Mouse (Mus musculus) cerebellum, postnatal 10 days (tissue): Measurements from ENCODE around the gene Tcf12.

Source experiments
- DNase-seq, 2 experiments: peaks; one replicate each; pipeline ENCODE4 v3.0.0; 2021; ENCODE audit warnings: mixed read lengths in 2 of 2

Tcf12 gene

DNA sequence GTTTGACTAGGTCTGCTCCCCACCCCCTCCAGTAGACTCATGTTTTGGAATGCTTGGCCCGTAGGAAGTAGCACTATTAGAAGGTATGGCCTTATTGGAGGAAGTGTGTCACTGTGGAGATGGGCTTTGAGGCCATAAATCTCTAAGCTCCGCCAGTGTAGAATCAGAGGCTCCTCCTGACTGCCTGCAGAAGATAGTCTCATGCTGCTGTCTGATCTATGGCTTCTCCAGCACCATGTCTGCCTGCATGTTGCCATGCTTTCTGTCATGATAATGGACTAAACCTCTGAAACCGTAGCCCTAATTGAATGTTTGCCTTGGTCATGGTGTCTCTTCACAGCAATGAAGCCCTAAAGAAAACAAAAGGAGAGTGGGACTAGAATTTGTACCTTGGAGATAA lies 26.7 kb downstream of the Tcf12 start:
- no peak for DNase-seq

DNA sequence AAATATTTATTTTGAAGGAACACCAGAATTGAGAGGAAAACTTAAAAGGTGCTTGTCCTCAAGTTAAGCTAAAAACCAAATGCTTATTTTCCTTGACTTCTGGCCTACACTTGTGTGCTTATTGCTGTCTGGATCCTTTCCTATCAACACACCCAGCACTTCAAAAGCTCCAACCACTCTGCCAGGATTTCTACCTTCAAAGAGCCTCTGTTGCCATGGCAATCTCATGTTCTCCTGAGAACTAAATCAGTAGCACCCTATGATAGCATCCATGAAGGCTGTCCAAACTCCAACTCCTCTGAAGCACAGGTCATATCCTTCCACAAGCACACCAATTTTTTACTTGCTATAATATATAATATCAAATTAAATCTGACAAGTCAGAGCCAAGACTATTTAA lies 27.5 kb downstream of the Tcf12 start:
- DNase-seq: peak; percentile 27 to 40

- no peak for DNase-seq
Observed at GRCm38 (mm10) chr9:72076158-72076557, 35.5 kb downstream of the Tcf12 start.

DNA sequence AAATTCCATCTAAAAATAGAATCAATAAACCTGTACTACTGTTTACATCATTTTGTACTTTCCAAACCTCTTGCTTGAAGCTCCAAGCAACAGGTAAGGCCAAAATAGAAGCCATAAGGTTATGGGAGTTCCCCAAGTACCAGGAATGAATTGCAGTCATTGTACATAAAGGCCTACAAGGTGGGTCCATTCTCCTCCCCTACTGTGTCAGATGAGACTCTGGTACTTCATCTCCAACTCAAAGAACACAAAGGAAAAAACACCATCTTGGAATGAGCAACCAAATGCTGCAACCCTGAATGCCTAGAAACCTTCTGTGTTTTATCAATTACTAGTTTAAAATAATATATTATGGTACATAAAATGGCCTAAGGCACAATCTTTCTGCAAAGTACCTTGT lies 45.5 kb downstream of the Tcf12 start:
- no peak for DNase-seq

DNA sequence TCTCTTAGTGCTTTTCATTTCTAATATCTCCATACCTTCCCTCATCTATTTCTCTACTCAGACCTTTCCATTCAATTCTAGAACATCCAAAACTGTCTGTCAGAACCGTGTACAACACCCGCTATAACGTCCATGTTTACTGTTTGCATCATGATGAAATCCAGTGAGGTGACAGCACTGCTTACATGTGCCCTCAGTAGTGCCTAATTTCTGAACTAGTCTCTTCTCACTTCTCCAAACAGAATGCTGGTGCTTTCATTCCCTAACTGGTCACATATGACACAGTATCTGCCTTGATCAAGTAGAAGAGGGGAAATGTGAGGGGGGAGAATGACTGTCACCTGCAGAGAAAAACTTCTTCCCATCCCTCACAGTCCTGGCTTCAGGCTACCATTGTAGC lies 58.5 kb downstream of the Tcf12 start:
- no peak for DNase-seq

- DNase-seq: no peak
Observed at GRCm38 (mm10) chr9:72040156-72040555, 71.5 kb downstream of the Tcf12 start.

DNA sequence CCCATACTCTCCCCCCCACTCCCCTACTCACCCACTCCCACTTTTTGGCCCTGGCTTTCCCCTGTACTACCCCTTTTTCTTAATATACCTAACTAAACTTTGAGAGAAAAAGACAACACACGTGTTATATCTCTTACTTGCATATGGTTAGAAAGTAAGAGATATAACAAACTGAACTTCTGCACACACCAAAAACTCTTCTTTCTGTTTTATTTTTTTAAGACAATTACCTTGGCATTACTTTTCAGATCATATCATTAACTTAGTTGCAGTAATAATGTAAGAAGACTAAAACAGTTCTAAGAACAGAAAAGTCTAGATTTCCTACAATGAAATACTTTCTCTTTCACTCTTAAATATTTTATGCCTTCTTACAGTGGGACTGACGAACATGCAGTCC lies 72.3 kb downstream of the Tcf12 start:
- DNase-seq: no peak

GRCm38 (mm10) chr9:72037059-72037516 lies 74.6 kb downstream of the Tcf12 start:
- DNase-seq: peak; percentile 11 to 21

DNA sequence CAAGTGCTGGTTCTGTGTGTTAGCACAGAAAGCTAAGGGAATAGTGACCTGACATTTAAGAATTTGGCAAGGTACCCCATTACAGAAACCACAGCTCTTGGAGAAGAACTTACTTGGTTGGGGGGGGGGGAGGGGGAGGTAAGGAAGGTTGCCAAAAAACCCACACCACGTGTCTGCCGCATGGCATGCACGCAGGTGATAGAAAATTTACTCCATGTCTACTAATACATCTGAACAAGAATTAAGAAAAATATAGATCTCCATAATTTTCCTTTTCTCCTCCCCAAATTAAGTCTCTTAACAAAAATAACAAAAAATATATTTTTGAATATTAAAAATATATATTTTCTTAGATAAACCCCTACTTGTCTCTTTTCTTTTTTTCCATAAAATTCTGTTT lies 75.4 kb downstream of the Tcf12 start:
- no peak for DNase-seq

DNA sequence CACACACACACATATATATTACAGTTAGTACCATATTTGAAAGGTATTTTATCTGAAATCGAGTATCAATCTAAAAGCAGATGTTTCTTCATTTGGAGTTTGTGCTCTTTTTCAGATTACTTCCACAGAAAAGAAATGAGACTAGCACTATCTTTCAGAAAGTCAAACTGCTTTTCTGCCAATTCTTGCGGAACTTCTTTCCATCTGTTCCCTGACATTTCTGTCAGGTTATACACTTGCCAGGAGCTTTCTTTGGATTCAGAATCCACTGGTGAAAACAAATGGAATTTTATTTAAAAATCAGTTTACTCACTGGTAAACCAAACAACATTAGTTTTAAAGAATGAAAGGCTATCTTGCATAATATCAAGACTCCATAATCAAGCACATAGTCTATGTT lies 78.4 kb downstream of the Tcf12 start:
- DNase-seq: no peak

GRCm38 (mm10) chr9:72030274-72030673 lies 81.4 kb downstream of the Tcf12 start:
- no peak for DNase-seq

DNA sequence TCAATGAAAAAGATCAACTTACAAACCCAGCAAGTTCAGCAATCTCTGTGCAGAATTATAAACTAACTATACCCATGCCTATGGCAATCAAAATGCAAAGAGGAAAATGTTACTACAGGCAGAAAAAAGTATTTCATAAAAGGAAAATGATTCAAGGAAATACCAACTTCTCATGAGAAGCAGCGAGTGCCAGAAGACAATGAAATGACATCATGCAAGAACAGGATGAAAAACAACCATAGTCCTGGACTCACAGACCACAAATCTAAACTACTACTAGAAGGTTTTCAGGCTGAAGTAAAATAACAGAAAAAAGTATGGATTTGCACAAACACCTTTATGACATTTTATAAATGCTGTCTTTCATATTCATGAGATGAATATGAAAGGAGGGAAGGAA lies 82.1 kb downstream of the Tcf12 start:
- DNase-seq: no peak

DNA sequence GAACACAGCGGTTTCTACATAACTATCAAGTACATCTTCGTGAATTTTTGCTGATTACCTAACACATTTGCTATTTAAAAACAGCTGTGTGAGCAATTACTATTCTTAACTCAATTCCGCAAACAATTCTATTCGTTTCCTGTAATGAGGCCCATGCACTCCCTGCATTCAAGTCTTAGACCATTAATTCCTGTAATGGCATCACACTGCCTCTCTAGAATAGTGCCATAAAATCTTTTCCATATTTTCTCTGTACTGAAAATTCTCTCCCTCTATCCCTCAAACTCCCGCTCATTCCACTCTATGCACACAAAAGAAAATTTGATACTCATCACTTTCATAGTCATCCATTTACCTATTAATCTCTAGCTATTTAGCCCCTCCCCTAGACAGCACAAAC lies 88.4 kb downstream of the Tcf12 start:
- no peak for DNase-seq

DNA sequence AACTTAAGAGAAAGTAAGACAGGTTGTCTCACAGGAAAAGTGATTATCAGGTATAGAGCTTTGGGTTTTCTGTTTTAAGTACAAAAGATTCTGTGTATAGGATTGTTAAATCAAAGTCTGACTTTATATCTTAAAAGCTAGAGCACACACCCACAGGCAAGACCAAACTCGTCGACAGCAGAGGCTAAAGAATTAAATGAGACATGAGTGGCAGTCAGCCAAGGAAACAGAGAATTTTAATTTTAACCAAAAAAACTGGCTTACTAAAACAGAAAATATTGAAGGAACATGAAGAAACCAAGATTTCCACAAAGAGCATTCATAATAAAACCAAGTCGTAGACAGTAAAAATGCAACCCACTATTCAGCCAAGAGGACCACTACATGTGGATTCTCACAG lies 90.2 kb downstream of the Tcf12 start:
- DNase-seq: no peak

- no peak for DNase-seq
Observed at GRCm38 (mm10) chr9:72016021-72016420, 95.7 kb downstream of the Tcf12 start.

DNA sequence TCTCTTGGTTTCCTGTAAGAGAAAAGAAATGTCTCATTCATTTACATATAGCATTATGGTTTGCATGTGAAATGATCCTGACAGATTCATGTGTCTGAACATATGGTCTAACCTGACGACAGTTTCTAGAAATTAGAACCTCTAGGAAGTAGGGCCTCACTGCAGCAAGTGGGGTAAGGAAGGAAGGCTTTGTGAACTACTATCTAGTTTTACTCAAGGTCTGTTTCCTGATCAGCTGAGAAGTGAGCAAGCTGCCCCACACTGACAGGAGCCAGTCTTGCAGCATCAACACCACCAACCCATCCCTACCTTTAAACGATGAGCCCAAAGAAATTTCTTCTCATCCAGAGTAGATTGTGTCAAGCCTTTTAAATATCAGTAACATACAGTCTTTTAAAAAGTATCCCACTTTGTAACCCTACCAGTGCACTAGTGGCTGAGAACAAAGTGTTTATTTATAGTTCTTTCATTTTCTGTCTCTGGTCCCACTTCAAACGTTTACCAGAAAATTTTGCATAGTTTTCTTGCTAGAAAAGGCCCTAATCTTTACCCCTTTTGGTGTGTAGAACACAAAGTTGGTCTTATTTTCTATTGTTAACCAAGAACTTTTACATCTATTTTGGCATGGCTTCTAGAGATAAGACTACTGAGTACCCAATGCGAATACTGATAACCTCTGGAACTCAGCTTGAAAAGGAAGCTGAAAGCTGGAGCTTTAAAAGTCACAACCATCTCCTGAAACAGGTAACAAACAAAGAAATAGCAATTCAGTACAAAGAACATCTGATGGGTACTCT lies 96.9 kb downstream of the Tcf12 start:
- no peak for DNase-seq

- DNase-seq: no peak
Observed at GRCm38 (mm10) chr9:72013541-72013940, 98.1 kb downstream of the Tcf12 start.

- DNase-seq: peak in 1 of 2 experiments; percentile 14
Observed at GRCm38 (mm10) chr9:72008634-72009033, 103.0 kb downstream of the Tcf12 start.

GRCm38 (mm10) chr9:71991147-71991546 lies 120.5 kb downstream of the Tcf12 start:
- DNase-seq: no peak

DNA sequence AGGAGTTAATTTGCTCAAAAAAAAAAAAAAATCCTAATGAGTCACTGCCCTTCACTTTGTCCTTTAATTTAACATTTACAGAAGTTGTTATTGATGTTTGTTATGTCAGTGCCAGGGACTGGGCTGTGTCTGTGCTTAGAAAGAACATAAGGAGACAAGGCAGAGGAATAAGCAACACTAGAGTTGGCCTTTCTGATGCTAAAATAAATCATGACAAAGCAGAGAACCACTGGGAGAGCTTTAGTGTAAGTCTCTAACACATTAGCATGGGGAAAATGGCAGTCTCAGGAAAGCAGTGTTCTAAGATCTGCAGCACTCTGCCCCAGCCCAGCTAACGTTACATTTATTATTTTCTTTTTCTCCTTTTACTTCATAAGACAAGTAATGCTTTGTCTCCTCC lies 121.3 kb downstream of the Tcf12 start:
- no peak for DNase-seq

GRCm38 (mm10) chr9:71989663-71990062 lies 122.0 kb downstream of the Tcf12 start:
- DNase-seq: no peak

DNA sequence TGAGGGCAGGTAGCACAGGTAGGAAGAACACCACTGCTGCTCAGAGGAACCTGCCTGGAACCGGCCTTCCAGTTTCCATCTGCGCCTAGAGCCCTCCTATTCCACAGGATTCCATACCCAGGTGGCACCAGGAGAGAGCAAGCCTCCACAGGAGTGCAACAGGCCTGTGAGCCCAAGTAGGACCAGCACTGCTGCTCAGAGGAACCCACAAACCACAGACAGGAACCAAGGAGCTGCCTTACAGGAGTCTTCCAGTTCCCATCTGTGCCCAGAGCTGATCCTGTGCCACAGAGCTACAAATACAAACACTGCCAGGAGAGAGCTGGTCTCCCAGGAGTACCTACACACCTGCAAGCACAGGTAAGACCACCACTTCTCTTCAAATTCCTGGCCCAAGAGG lies 125.0 kb downstream of the Tcf12 start:
- no peak for DNase-seq

DNA sequence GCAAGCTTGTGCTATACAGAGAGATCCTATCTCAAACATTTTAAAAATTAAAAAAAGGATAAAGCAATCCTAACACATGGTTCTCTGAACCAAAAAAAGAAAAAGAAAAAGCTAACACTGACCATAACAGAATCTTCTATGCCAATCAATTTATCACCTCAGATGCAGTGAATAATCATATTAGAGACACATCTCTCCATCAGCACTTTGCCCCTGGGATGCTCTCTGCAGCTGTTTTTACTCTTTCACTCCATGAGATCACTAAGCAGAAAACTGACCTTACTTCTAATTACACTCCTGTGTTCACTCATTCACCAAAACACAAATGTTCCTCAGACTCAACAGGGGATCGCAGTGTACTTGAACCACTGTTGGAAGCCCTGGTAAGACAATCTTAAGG lies 128.8 kb downstream of the Tcf12 start:
- no peak for DNase-seq

DNA sequence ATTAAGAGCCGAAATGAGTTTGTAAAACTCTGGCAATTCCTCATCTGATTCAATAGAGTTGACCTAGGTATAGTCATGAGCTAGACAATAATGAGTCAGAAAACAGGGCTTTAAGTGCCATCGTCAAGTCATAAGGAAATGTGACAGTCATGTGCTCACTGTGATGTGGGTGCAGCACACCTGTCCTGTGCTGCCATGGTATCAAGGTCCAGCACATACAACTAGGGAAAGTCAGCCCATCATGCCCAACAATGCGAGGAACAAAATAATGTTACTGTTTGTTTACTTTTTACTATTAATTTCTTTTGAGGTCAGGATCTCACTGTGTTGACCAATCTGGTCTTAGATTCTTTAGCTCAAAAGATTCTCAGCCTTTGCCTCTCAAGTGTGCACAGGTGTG lies 130.6 kb downstream of the Tcf12 start:
- DNase-seq: no peak

DNA sequence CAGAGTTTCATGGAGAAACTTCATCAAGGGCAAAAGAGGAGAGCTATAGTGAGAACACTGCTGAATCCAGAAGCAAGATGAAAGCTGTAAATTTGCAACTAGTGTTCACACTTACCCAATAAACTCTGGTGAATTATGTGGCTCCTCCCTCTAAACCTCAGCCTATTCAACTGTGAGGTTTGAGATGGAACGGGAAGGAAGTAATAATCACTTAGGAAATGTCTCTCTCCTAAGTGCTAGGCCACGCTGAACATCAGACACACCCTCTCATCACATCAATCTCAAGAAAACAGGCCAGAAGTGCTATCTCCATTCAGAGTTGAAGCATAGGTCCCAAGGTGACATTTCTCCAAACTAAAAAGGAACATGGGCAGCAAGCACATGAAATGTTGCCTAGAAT lies 131.1 kb downstream of the Tcf12 start:
- DNase-seq: no peak
